Mouse (Mus musculus) megakaryocyte, embryonic 14.5 days (primary cell): Measurements from ENCODE around the gene Relch. TPM values are rescaled to one million over a fixed set of nuclear protein-coding genes. Genes with fewer than 3 reads are reported as not detected.
A peak's percentile ranks its signal among the peaks of the same experiment; 100 is the strongest.
"Not testable (repeated sequence)": the region's sequence is repeated elsewhere in the genome, so short reads cannot be mapped to it uniquely, and the experiment has no call there.

ENCODE experiments used
- H3K27me3 ChIP-seq: replicated peaks from 2 replicates; pipeline ENCODE3; 2012; ENCODE audit warnings: inconsistent platforms
- H3K36me3 ChIP-seq: replicated peaks from 2 replicates; pipeline ENCODE3; 2012; ENCODE audit warnings: low read length, inconsistent platforms, mixed read lengths
- H3K4me1 ChIP-seq: 2 replicates; pipeline ENCODE4 v1.6.1; 2012; ENCODE audit warnings: inconsistent platforms
- H3K4me3 ChIP-seq: replicated peaks from 2 replicates; pipeline ENCODE3; 2012; ENCODE audit warnings: moderate library complexity, mild to moderate bottlenecking, inconsistent platforms
- H3K9me3 ChIP-seq: 2 replicates; pipeline ENCODE4 v1.6.1; 2012; ENCODE audit warnings: inconsistent platforms
- FLI1 ChIP-seq: IDR thresholded peaks from 2 replicates; pipeline ENCODE4 v1.6.1; 2012; ENCODE audit warnings: low read length, inconsistent platforms, mixed read lengths
- GATA1 ChIP-seq: IDR thresholded peaks from 3 replicates; pipeline ENCODE4 v1.6.1; 2012; ENCODE audit warnings: mixed read lengths, low read length, inconsistent platforms, borderline replicate concordance
- polyA plus RNA-seq: library from polyadenylated mRNA; stranded (reverse); fragments of >175 nt; gene quantifications from 2 replicates; pipeline ENCODE4 v1.2.3, GENCODE M21; 2012; ENCODE audit warnings: low replicate concordance; ENCODE audit not compliant: insufficient read depth

The Relch gene
- polyA plus RNA-seq, 1 experiment, result 40.6 TPM

- Histone ChIP-seq H3K4me1 (peaks cover 67% of the 10 kb centered on the region), H3K36me3 (peaks cover 53% of the 10 kb centered on the region), H3K9me3 (no peaks in the 10 kb centered on the region), H3K4me3 (no peak overlapping the region), H3K27me3 (no peaks in the 10 kb centered on the region)
- TF ChIP-seq GATA1 (no peak), FLI1 (no peak)
These were observed 11.1 kb downstream of the Relch start for GRCm38 (mm10) chr1:105674763-105675162.

- peaks cover 70% of the 10 kb centered on the region for H3K36me3 ChIP-seq
- H3K4me3 ChIP-seq, result peak overlapping the region; percentile 53
- H3K27me3 ChIP-seq, result no peaks in the 10 kb centered on the region
- H3K4me1 ChIP-seq, result peaks cover 78% of the 10 kb centered on the region
- TF ChIP-seq FLI1 (no peak), GATA1 (no peak)
- no peaks in the 10 kb centered on the region for H3K9me3 ChIP-seq
These were observed 16.9 kb downstream of the Relch start for GRCm38 (mm10) chr1:105680587-105680986.

- no peak for TF ChIP-seq FLI1
- no peak for TF ChIP-seq GATA1
- Histone ChIP-seq H3K27me3 (no peaks in the 10 kb centered on the region), H3K4me1 (peaks cover 41% of the 10 kb centered on the region)
These were observed 21.8 kb downstream of the Relch start for GRCm38 (mm10) chr1:105685501-105685900.

GRCm38 (mm10) chr1:105695581-105695980 lies 31.9 kb downstream of the Relch start:
- Histone ChIP-seq H3K36me3 (peaks cover 94% of the 10 kb centered on the region), H3K4me1 (peaks cover 7% of the 10 kb centered on the region), H3K9me3 (no peaks in the 10 kb centered on the region), H3K27me3 (no peaks in the 10 kb centered on the region), H3K4me3 (no peak overlapping the region)
- no peak for TF ChIP-seq GATA1
- TF ChIP-seq FLI1, result no peak

More at GRCm38 (mm10) chr1:105685501-105685900, 21.8 kb downstream of the Relch start:
- Histone ChIP-seq H3K9me3 (no peaks in the 10 kb centered on the region), H3K4me3 (no peak overlapping the region), H3K36me3 (peaks cover 79% of the 10 kb centered on the region)

- H3K4me3 ChIP-seq, result no peak overlapping the region
- peaks cover 80% of the 10 kb centered on the region for H3K36me3 ChIP-seq
- no peaks in the 10 kb centered on the region for H3K9me3 ChIP-seq
- peaks cover 13% of the 10 kb centered on the region for H3K4me1 ChIP-seq
- H3K27me3 ChIP-seq, result no peaks in the 10 kb centered on the region
- no peak for TF ChIP-seq GATA1
- TF ChIP-seq FLI1, result no peak
These were observed 37.4 kb downstream of the Relch start for GRCm38 (mm10) chr1:105700984-105701530.

- no peaks in the 10 kb centered on the region for H3K9me3 ChIP-seq
- H3K27me3 ChIP-seq, result no peaks in the 10 kb centered on the region
- TF ChIP-seq FLI1, result no peak
- no peak for TF ChIP-seq GATA1
- H3K4me1 ChIP-seq, result peaks cover 8% of the 10 kb centered on the region; the same call in 1 of the 2 replicates
- no peak overlapping the region for H3K4me3 ChIP-seq
- H3K36me3 ChIP-seq, result peaks cover 89% of the 10 kb centered on the region
These were observed 45.8 kb downstream of the Relch start for GRCm38 (mm10) chr1:105709415-105709814.

GRCm38 (mm10) chr1:105711227-105711626 lies 47.6 kb downstream of the Relch start:
- H3K4me1 ChIP-seq, result peaks cover 8% of the 10 kb centered on the region; the same call in 1 of the 2 replicates
- peaks cover 96% of the 10 kb centered on the region for H3K36me3 ChIP-seq
- no peak overlapping the region for H3K4me3 ChIP-seq
- no peaks in the 10 kb centered on the region for H3K27me3 ChIP-seq
- H3K9me3 ChIP-seq, result no peaks in the 10 kb centered on the region
- TF ChIP-seq GATA1, result no peak
- no peak for TF ChIP-seq FLI1

- H3K4me1 ChIP-seq, result no peaks in the 10 kb centered on the region
- H3K27me3 ChIP-seq, result no peaks in the 10 kb centered on the region
- TF ChIP-seq FLI1, result no peak
- no peak for TF ChIP-seq GATA1
- peaks cover 98% of the 10 kb centered on the region for H3K36me3 ChIP-seq
- no peaks in the 10 kb centered on the region for H3K9me3 ChIP-seq
- no peak overlapping the region for H3K4me3 ChIP-seq
These were observed 49.2 kb downstream of the Relch start for GRCm38 (mm10) chr1:105712822-105713221.

GRCm38 (mm10) chr1:105718358-105718757 lies 54.7 kb downstream of the Relch start:
- H3K4me1 ChIP-seq, result peaks cover 12% of the 10 kb centered on the region
- no peak overlapping the region for H3K4me3 ChIP-seq
- no peaks in the 10 kb centered on the region for H3K27me3 ChIP-seq
- no peak for TF ChIP-seq GATA1
- TF ChIP-seq FLI1, result no peak
- H3K36me3 ChIP-seq, result peaks cover 98% of the 10 kb centered on the region
- H3K9me3 ChIP-seq, result no peaks in the 10 kb centered on the region

- H3K4me3 ChIP-seq, H3K9me3 ChIP-seq, H3K27me3 ChIP-seq: not testable (repeated sequence)
- Histone ChIP-seq H3K36me3 (peaks cover 87% of the 10 kb centered on the region), H3K4me1 (peaks cover 15% of the 10 kb centered on the region)
These were observed 65.6 kb downstream of the Relch start for GRCm38 (mm10) chr1:105729246-105729645.

GRCm38 (mm10) chr1:105735318-105735717 lies 71.7 kb downstream of the Relch start:
- Histone ChIP-seq H3K4me3 (no peak overlapping the region), H3K27me3 (no peaks in the 10 kb centered on the region), H3K9me3 (no peaks in the 10 kb centered on the region), H3K4me1 (peaks cover 4% of the 10 kb centered on the region; the same call in 1 of the 2 replicates), H3K36me3 (peaks cover 93% of the 10 kb centered on the region)
- TF ChIP-seq FLI1 (no peak), GATA1 (no peak)
